Mouse (Mus musculus) right cerebral cortex, postnatal 25 days (tissue): Measurements from ENCODE around the gene Spata19.

Source experiments
- DNase-seq: peaks from one replicate; pipeline ENCODE4 v3.0.0; 2022

Gene Spata19

GRCm38 (mm10) chr9:27396500-27396899, at the start of gene Spata19:
TSS of gene Spata19 (plus strand) at chr9:27396800.
- DNase-seq: no peak

GRCm38 (mm10) chr9:27353082-27353481, 43.5 kb upstream of the Spata19 start:
- DNase-seq: peak; percentile 51

- DNase-seq: no peak
Measured at GRCm38 (mm10) chr9:27357893-27358292, 38.7 kb upstream of the Spata19 start.

GRCm38 (mm10) chr9:27367231-27367630, 29.4 kb upstream of the Spata19 start:
- DNase-seq: no peak

- DNase-seq: no peak
Measured at GRCm38 (mm10) chr9:27369108-27369507, 27.5 kb upstream of the Spata19 start.

- no peak for DNase-seq
Measured at GRCm38 (mm10) chr9:27375746-27376145, 20.9 kb upstream of the Spata19 start.

GRCm38 (mm10) chr9:27386951-27387350, 9.6 kb upstream of the Spata19 start:
- no peak for DNase-seq

- DNase-seq: no peak
Measured at GRCm38 (mm10) chr9:27401169-27401568, 4.6 kb downstream of the Spata19 start.

- DNase-seq: peak; percentile 33
Measured at GRCm38 (mm10) chr9:27409733-27410132, 13.1 kb downstream of the Spata19 start.

GRCm38 (mm10) chr9:27414058-27414460, 17.5 kb downstream of the Spata19 start:
- peak; percentile 64 for DNase-seq

- DNase-seq: no peak
Measured at GRCm38 (mm10) chr9:27424511-27424910, 27.9 kb downstream of the Spata19 start.

- DNase-seq: no peak
Measured at GRCm38 (mm10) chr9:27428552-27428951, 32.0 kb downstream of the Spata19 start.

- no peak for DNase-seq
Measured at GRCm38 (mm10) chr9:27433301-27433700, 36.7 kb downstream of the Spata19 start.

- no peak for DNase-seq
Measured at GRCm38 (mm10) chr9:27435936-27436335, 39.3 kb downstream of the Spata19 start.

- DNase-seq: peak; percentile 54
Measured at GRCm38 (mm10) chr9:27437391-27438061, 40.9 kb downstream of the Spata19 start.

- DNase-seq: no peak
Measured at GRCm38 (mm10) chr9:27449780-27450422, 53.3 kb downstream of the Spata19 start.
